In the genomic region with DNA sequence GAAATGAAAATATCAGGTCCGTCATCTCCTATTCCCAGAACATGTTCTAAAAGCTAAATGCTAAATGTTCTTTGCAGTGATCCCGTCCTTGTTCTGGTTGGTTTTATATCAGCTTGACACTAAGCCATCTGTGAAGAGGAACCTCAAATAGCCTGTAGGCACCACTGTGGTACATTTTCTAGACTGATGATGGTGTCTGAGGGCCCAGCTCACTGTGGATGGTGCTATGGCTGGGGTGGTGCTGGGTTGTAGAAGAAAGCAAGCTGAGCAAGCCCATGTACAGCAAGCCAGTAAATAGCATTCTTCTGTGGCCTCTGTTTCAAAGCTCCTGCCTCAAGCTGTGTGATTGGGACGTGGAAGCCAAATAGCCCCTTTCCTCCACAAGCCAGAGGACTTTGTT, we compare ENCODE assay signal across 11 mouse cellular contexts. TPM values are rescaled to one million over a fixed set of nuclear protein-coding genes. Genes with fewer than 3 reads are reported as not detected.
DNase-seq lines count a peak whose midpoint lies in the region; ATAC-seq and TF ChIP-seq lines count a peak whose summit lies in the region.
"Had no signal": no experiment of that assay in that cellular context is flagged by ENCODE, and none has a peak within 500 bp of the region (broad histone marks: within the 10 kb centered on the region; RNA-seq: fewer than 3 reads in every experiment).

No protein-coding gene starts in this region.

- WGBS in hindbrain, embryonic 12.5 days = 82% methylated on average over 3 of the region's 3 CpGs
- WGBS in hindbrain, embryonic 11.5 days = 87% methylated on average over 3 of the region's 3 CpGs
- 87% methylated on average over 3 of the region's 3 CpGs for WGBS in forebrain, embryonic 14.5 days
- 79% methylated on average over 3 of the region's 3 CpGs for WGBS in liver, embryonic 13.5 days (ENCODE audit: insufficient replicate concordance)

- TF ChIP-seq CTCF in CH12.LX (conservative IDR thresholded peaks at IDR 0.05 in 1 of 2, IDR thresholded peaks at IDR 0.05 in 1 of 2; ENCODE audit: low read depth in 2 of 2, low read length in 2 of 2) = no peak

- in situ Hi-C loops in CH12.LX (cut with MboI; ENCODE audit: low pct_ligation_motif_present, low pct_unique_long_range_greater_than_20kb, low sequenced_read_pairs) = loop anchor here (25.0 kb wide), 1 partner anchor 155 kb away; no protein-coding TSS in a partner anchor

- no peak overlapping the region for H3K27ac ChIP-seq in hindbrain, embryonic 12.5 days
- H3K27ac ChIP-seq in hindbrain, embryonic 11.5 days (ENCODE audit: low read depth, low read length) = no peak overlapping the region
- no peak overlapping the region for H3K27ac ChIP-seq in CH12.LX (ENCODE audit: insufficient read depth, low read depth)
- peak overlapping the region; percentile 39; the same call in 1 of the 2 replicates for H3K27ac ChIP-seq in forebrain, embryonic 14.5 days (ENCODE audit: low read depth, low read length)
- no peak overlapping the region for H3K27ac ChIP-seq in liver, embryonic 13.5 days
- H3K27ac ChIP-seq: left cerebral cortex, adult 2 months; macrophage had no signal

- TF ChIP-seq RAD21 in CH12.LX (IDR thresholded peaks at IDR 0.05; ENCODE audit: low read depth, low read length) = no peak

- no peaks in the 10 kb centered on the region for H3K36me3 ChIP-seq in hindbrain, embryonic 12.5 days
- no peaks in the 10 kb centered on the region for H3K36me3 ChIP-seq in hindbrain, embryonic 11.5 days (ENCODE audit: control insufficient read depth, insufficient read depth, low read length)
- peaks cover 0 to 10% of the 10 kb centered on the region in 2 experiments for H3K36me3 ChIP-seq in CH12.LX (replicated peaks in 1 of 2; ENCODE audit: control insufficient read depth in 1 of 2, insufficient read depth in 1 of 2, low read length in 1 of 2)
- H3K36me3 ChIP-seq in forebrain, embryonic 14.5 days (ENCODE audit: control insufficient read depth, insufficient read depth, low read length) = no peaks in the 10 kb centered on the region
- no peaks in the 10 kb centered on the region for H3K36me3 ChIP-seq in liver, embryonic 13.5 days

- no peak for DNase-seq in hindbrain, embryonic 11.5 days (ENCODE audit: low spot score)
- no peak for DNase-seq in CH12.LX (ENCODE audit: extremely low read depth)
- DNase-seq in forebrain, embryonic 14.5 days (ENCODE audit: low spot score) = no peak
- no peak for DNase-seq in liver, embryonic 13.5 days
- DNase-seq in spleen, adult 18-20 months = no peak
- no peak for DNase-seq in urinary bladder, postnatal 25 days (ENCODE audit: low spot score)
- DNase-seq in ovary, adult 18-20 months (ENCODE audit: low spot score) = no peak

- 0 out of 2 replicates have a peak, but pooled peaks cover 4% of the 10 kb centered on the region for H3K9me3 ChIP-seq in hindbrain, embryonic 12.5 days (replicated peaks)
- H3K9me3 ChIP-seq in hindbrain, embryonic 11.5 days (ENCODE audit: control insufficient read depth, low read length) = no peaks in the 10 kb centered on the region; the same call in 1 of the 2 replicates
- H3K9me3 ChIP-seq in CH12.LX (replicated peaks; ENCODE audit: low read length) = peaks cover 3% of the 10 kb centered on the region
- H3K9me3 ChIP-seq in forebrain, embryonic 14.5 days (replicated peaks; ENCODE audit: control insufficient read depth, low read length) = no peaks in the 10 kb centered on the region
- no peaks in the 10 kb centered on the region for H3K9me3 ChIP-seq in liver, embryonic 13.5 days (replicated peaks)

- dilution Hi-C loops in CH12.LX (cut with MboI; ENCODE audit: extremely low pct_ligation_motif_present, extremely low pct_unique_long_range_greater_than_20kb, low sequenced_read_pairs) = no loop called here

- no peak overlapping the region for H3K4me3 ChIP-seq in hindbrain, embryonic 12.5 days
- H3K4me3 ChIP-seq in hindbrain, embryonic 11.5 days (ENCODE audit: low read depth, low read length) = no peak overlapping the region
- no peak overlapping the region for H3K4me3 ChIP-seq in CH12.LX (replicated peaks in 1 of 3; ENCODE audit: low read depth in 2 of 3, low read length in 2 of 3, poor library complexity in 1 of 3)
- H3K4me3 ChIP-seq in forebrain, embryonic 14.5 days (ENCODE audit: low read depth, low read length) = 0 out of 2 replicates have a peak overlapping the region, but pooled peaks have one; percentile 24
- no peak overlapping the region for H3K4me3 ChIP-seq in liver, embryonic 13.5 days (replicated peaks)

- peaks cover 3% of the 10 kb centered on the region; the same call in 1 of the 2 replicates for H3K27me3 ChIP-seq in hindbrain, embryonic 12.5 days
- no peaks in the 10 kb centered on the region for H3K27me3 ChIP-seq in hindbrain, embryonic 11.5 days (ENCODE audit: control insufficient read depth, insufficient read depth, low read length)
- H3K27me3 ChIP-seq in CH12.LX (replicated peaks) = no peaks in the 10 kb centered on the region
- no peaks in the 10 kb centered on the region for H3K27me3 ChIP-seq in forebrain, embryonic 14.5 days (replicated peaks; ENCODE audit: control insufficient read depth, insufficient read depth, low read length)
- H3K27me3 ChIP-seq in liver, embryonic 13.5 days = 0 out of 2 replicates have a peak, but pooled peaks cover 6% of the 10 kb centered on the region

- TF ChIP-seq EP300 in CH12.LX (IDR thresholded peaks at IDR 0.05; ENCODE audit: low read length) = no peak

- H3K79me2 ChIP-seq in CH12.LX (replicated peaks; ENCODE audit: control insufficient read depth, extremely low read depth, insufficient read depth, poor library complexity, severe bottlenecking) = no peaks in the 10 kb centered on the region

- no peaks in the 10 kb centered on the region; the same call in 1 of the 2 replicates for H3K4me1 ChIP-seq in hindbrain, embryonic 12.5 days
- H3K4me1 ChIP-seq in hindbrain, embryonic 11.5 days (replicated peaks; ENCODE audit: control insufficient read depth, insufficient read depth, low read length) = no peaks in the 10 kb centered on the region
- peaks cover 0 to 9% of the 10 kb centered on the region in 2 experiments; a peak in 2 of 4 replicates for H3K4me1 ChIP-seq in CH12.LX (ENCODE audit: control insufficient read depth in 1 of 2, insufficient read depth in 2 of 2)
- H3K4me1 ChIP-seq in forebrain, embryonic 14.5 days (ENCODE audit: control insufficient read depth, insufficient read depth, low read length) = no peaks in the 10 kb centered on the region; the same call in 1 of the 2 replicates
- H3K4me1 ChIP-seq in liver, embryonic 13.5 days (replicated peaks) = peaks cover 3% of the 10 kb centered on the region; the same call in 1 of the 2 replicates

- no peak overlapping the region for H3K9ac ChIP-seq in hindbrain, embryonic 12.5 days
- no peak overlapping the region for H3K9ac ChIP-seq in hindbrain, embryonic 11.5 days (ENCODE audit: low read depth, low read length)
- H3K9ac ChIP-seq in CH12.LX (ENCODE audit: insufficient read depth, low read depth) = no peak overlapping the region
- H3K9ac ChIP-seq in forebrain, embryonic 14.5 days (ENCODE audit: low read length) = peak overlapping the region; percentile 25; the same call in 1 of the 2 replicates
- H3K9ac ChIP-seq in liver, embryonic 13.5 days = no peak overlapping the region

- TF ChIP-seq POLR2A in CH12.LX (IDR thresholded peaks at IDR 0.05; ENCODE audit: low read depth, low read length) = no peak

- H3K4me2 ChIP-seq in hindbrain, embryonic 12.5 days (replicated peaks) = peak overlapping the region; percentile 51; the same call in 1 of the 2 replicates
- no peak overlapping the region for H3K4me2 ChIP-seq in hindbrain, embryonic 11.5 days (replicated peaks; ENCODE audit: low read depth, low read length)
- H3K4me2 ChIP-seq in CH12.LX (ENCODE audit: insufficient read depth, low read depth, poor library complexity, severe bottlenecking) = peak overlapping the region; percentile 42; the same call in 1 of the 2 replicates
- peak overlapping the region; percentile 47; the same call in 1 of the 2 replicates for H3K4me2 ChIP-seq in forebrain, embryonic 14.5 days (ENCODE audit: low read length)
- peak overlapping the region; percentile 44; the same call in 1 of the 2 replicates for H3K4me2 ChIP-seq in liver, embryonic 13.5 days

- ATAC-seq in hindbrain, embryonic 12.5 days (ENCODE audit: low FRiP score) = no peak
- no peak for ATAC-seq in hindbrain, embryonic 11.5 days (ENCODE audit: low FRiP score)
- 0 out of 2 replicates have a peak, but pooled peaks have one; percentile 28 for ATAC-seq in forebrain, embryonic 14.5 days
- no peak for ATAC-seq in liver, embryonic 13.5 days (ENCODE audit: low read depth)

RNA-seq across cellular contexts. Expression of a gene that starts 13.3 kb away (rescaled TPM):
- 0.77 and 1.0 TPM in 2 replicates for polyA plus RNA-seq in hindbrain, embryonic 12.5 days (2016; fragmentation: Nextera tagmentation; extraction: Ambion mirVana)
- polyA plus RNA-seq in hindbrain, embryonic 11.5 days (2014; fragmentation: Nextera tagmentation; extraction: Ambion mirVana) = 0.18 and 0.56 TPM in 2 replicates
- total RNA-seq in CH12.LX (2012; rRNA removed) (0.51 and 0.80 TPM in 2 replicates), CH12.LX (2014; rRNA removed) (not detected in 2 replicates)
- 0.29 and 0.71 TPM in 2 replicates for polyA plus RNA-seq in CH12.LX (2012; ENCODE audit: insufficient read length, low read depth)
- 0.38 and 0.78 TPM in 2 replicates for polyA plus RNA-seq in forebrain, embryonic 14.5 days (2014; fragmentation: Nextera tagmentation; extraction: Ambion mirVana)
- 0.19 and 0.45 TPM in 2 replicates for polyA plus RNA-seq in liver, embryonic 13.5 days (2015; fragmentation: Nextera tagmentation; extraction: Ambion mirVana)
- total RNA-seq: heart, postnatal 25 days; left cerebral cortex, adult 2 months had no signal
- polyA plus RNA-seq: macrophage had no signal

RNA-seq across cellular contexts. Expression of a gene that starts 13.9 kb away (rescaled TPM):
- 58.0 and 67.5 TPM in 2 replicates for polyA plus RNA-seq in hindbrain, embryonic 12.5 days (2016; fragmentation: Nextera tagmentation; extraction: Ambion mirVana)
- polyA plus RNA-seq in hindbrain, embryonic 11.5 days (2014; fragmentation: Nextera tagmentation; extraction: Ambion mirVana) = 70.5 and 72.1 TPM in 2 replicates
- total RNA-seq in CH12.LX (2012; rRNA removed) (114 and 128 TPM in 2 replicates), CH12.LX (2014; rRNA removed) (110 and 111 TPM in 2 replicates)
- 104 and 119 TPM in 2 replicates for polyA plus RNA-seq in CH12.LX (2012; ENCODE audit: insufficient read length, low read depth)
- 57.2 and 58.6 TPM in 2 replicates for polyA plus RNA-seq in forebrain, embryonic 14.5 days (2014; fragmentation: Nextera tagmentation; extraction: Ambion mirVana)
- 47.5 and 52.5 TPM in 2 replicates for polyA plus RNA-seq in liver, embryonic 13.5 days (2015; fragmentation: Nextera tagmentation; extraction: Ambion mirVana)

RNA-seq across cellular contexts. Expression of a gene that starts 21.0 kb away (rescaled TPM):
- polyA plus RNA-seq in hindbrain, embryonic 12.5 days (2016; fragmentation: Nextera tagmentation; extraction: Ambion mirVana) = 196 and 207 TPM in 2 replicates
- 164 and 210 TPM in 2 replicates for polyA plus RNA-seq in hindbrain, embryonic 11.5 days (2014; fragmentation: Nextera tagmentation; extraction: Ambion mirVana)
- total RNA-seq in CH12.LX (2012; rRNA removed) (0.13 and 0.21 TPM in 2 replicates), CH12.LX (2014; rRNA removed) (not detected in 2 replicates)
- polyA plus RNA-seq in CH12.LX (2012; ENCODE audit: insufficient read length, low read depth) = 0.56 and 0.70 TPM in 2 replicates
- 301 and 306 TPM in 2 replicates for polyA plus RNA-seq in forebrain, embryonic 14.5 days (2014; fragmentation: Nextera tagmentation; extraction: Ambion mirVana)
- polyA plus RNA-seq in liver, embryonic 13.5 days (2015; fragmentation: Nextera tagmentation; extraction: Ambion mirVana) = 0.25 and 0.38 TPM in 2 replicates
- total RNA-seq: heart, postnatal 25 days had no signal
- polyA plus RNA-seq: macrophage had no signal

RNA-seq across cellular contexts. Expression of a gene that starts 23.1 kb away (rescaled TPM):
- polyA plus RNA-seq in hindbrain, embryonic 12.5 days (2016; fragmentation: Nextera tagmentation; extraction: Ambion mirVana) = 18.7 and 19.3 TPM in 2 replicates
- 15.5 and 19.7 TPM in 2 replicates for polyA plus RNA-seq in hindbrain, embryonic 11.5 days (2014; fragmentation: Nextera tagmentation; extraction: Ambion mirVana)
- total RNA-seq in CH12.LX (2012; rRNA removed) = not detected in 2 replicates
- not detected in 2 replicates for total RNA-seq in CH12.LX (2014; rRNA removed)
- polyA plus RNA-seq in CH12.LX (2012; ENCODE audit: insufficient read length, low read depth) = not detected in 2 replicates
- 14.7 and 19.2 TPM in 2 replicates for polyA plus RNA-seq in forebrain, embryonic 14.5 days (2014; fragmentation: Nextera tagmentation; extraction: Ambion mirVana)
- polyA plus RNA-seq in liver, embryonic 13.5 days (2015; fragmentation: Nextera tagmentation; extraction: Ambion mirVana) = not detected in 2 replicates

RNA-seq across cellular contexts. Expression of a gene that starts 44.0 kb away (rescaled TPM):
- 48.7 and 52.1 TPM in 2 replicates for polyA plus RNA-seq in hindbrain, embryonic 12.5 days (2016; fragmentation: Nextera tagmentation; extraction: Ambion mirVana)
- polyA plus RNA-seq in hindbrain, embryonic 11.5 days (2014; fragmentation: Nextera tagmentation; extraction: Ambion mirVana) = 51.5 and 58.7 TPM in 2 replicates
- total RNA-seq in CH12.LX (2012; rRNA removed) = not detected in 2 replicates
- not detected in 2 replicates for total RNA-seq in CH12.LX (2014; rRNA removed)
- polyA plus RNA-seq in CH12.LX (2012; ENCODE audit: insufficient read length, low read depth) = not detected in 2 replicates
- polyA plus RNA-seq in forebrain, embryonic 14.5 days (2014; fragmentation: Nextera tagmentation; extraction: Ambion mirVana) = 59.8 and 61.9 TPM in 2 replicates
- 9.5 and 13.9 TPM in 2 replicates for polyA plus RNA-seq in liver, embryonic 13.5 days (2015; fragmentation: Nextera tagmentation; extraction: Ambion mirVana)

Comparison
In these comparisons a context has a peak if more than half of its experiments do, and no peak if none do; other contexts are left out.
1. RNA of a gene that starts 21.0 kb away (polyA plus RNA-seq): 301 to 306 TPM in forebrain, embryonic 14.5 days, 164 to 210 TPM in hindbrain, embryonic 11.5 days and 196 to 207 TPM in hindbrain, embryonic 12.5 days; 0.56 to 0.70 TPM in CH12.LX and 0.25 to 0.38 TPM in liver, embryonic 13.5 days; every median in the first group is over 10 times any median in the second.